Mouse (Mus musculus): ENCODE results near the gene Cenpi. TPM values are rescaled to one million over a fixed set of nuclear protein-coding genes. Genes with fewer than 3 reads are reported as not detected.

The Cenpi gene
- polyA plus RNA-seq, 1 experiment = 0.47 TPM

DNA sequence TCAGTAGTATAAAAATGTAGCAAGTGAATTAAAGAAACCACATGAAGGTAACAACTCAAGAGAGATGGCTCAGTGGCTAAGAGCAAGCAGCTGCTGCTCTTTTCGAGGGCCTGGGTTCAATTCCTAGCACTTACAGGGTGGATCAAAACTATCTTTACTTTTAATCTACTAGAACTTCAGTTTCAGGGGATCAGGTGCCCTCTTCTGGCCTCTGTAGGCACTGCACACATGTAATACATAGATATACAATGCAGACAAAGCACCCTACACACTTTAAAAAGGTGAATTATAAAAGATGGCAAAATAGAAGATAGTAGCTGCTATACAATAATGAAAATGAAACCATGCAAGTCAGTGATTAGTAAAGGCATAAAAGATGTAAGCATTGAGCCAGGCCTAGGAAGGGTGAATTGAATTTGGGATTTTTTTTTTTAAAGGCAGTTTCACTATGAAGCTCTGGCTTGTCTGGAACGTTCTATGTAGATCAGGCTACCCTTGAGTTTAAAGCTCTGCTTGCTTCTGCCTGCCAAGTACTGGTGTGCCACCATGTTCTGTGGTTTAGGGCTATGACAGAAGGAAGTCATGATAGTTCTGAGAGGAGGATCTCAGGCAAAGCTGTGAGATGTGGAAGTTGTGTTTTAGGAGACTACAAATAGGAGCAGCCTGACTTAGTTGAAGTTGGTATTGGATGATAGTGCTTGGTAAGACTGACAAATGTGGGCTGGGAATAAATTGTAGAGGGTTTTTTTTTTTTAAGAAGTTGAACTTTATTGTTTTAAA lies 11.5 kb downstream of the Cenpi start:
- no peak for DNase-seq

GRCm38 (mm10) chrX:134333280-134333679 lies 25.4 kb downstream of the Cenpi start:
- WGBS = 96% methylated on average over 2 of the region's 2 CpGs
- H3K27ac ChIP-seq (ENCODE audit: insufficient read depth, low read length) = no peak overlapping the region
- TF ChIP-seq POLR2A (IDR thresholded peaks at IDR 0.05; ENCODE audit: borderline replicate concordance, insufficient read depth, low read length) = no peak
- 0 out of 2 replicates have a peak, but pooled peaks have one; percentile 4 for TF ChIP-seq CTCF (IDR thresholded peaks at IDR 0.05; ENCODE audit: borderline replicate concordance, insufficient read depth, low read depth, low read length)

More for the DNA sequence above, 11.5 kb downstream of the Cenpi start:
- Histone ChIP-seq H3K4me3 (replicated peaks; ENCODE audit: insufficient read depth, low read depth, low read length) (no peak overlapping the region), H3K4me1 (ENCODE audit: control insufficient read depth, insufficient read depth, low read length) (no peaks in the 10 kb centered on the region), H3K27me3 (ENCODE audit: control insufficient read depth, insufficient read depth, low read length) (no peaks in the 10 kb centered on the region), H3K27ac (ENCODE audit: insufficient read depth, low read length) (no peak overlapping the region)
- WGBS = 86% methylated on average over 2 of the region's 2 CpGs
- TF ChIP-seq POLR2A (IDR thresholded peaks at IDR 0.05; ENCODE audit: borderline replicate concordance, insufficient read depth, low read length) (no peak), CTCF (IDR thresholded peaks at IDR 0.05; ENCODE audit: borderline replicate concordance, insufficient read depth, low read depth, low read length) (no peak)

GRCm38 (mm10) chrX:134342735-134343134 lies 34.9 kb downstream of the Cenpi start:
- WGBS = 79% methylated on average over 2 of the region's 2 CpGs
- Histone ChIP-seq H3K4me3 (replicated peaks; ENCODE audit: insufficient read depth, low read depth, low read length) (no peak overlapping the region), H3K27me3 (ENCODE audit: control insufficient read depth, insufficient read depth, low read length) (no peaks in the 10 kb centered on the region), H3K4me1 (ENCODE audit: control insufficient read depth, insufficient read depth, low read length) (no peaks in the 10 kb centered on the region), H3K27ac (ENCODE audit: insufficient read depth, low read length) (no peak overlapping the region)
- DNase-seq = no peak
- TF ChIP-seq POLR2A (IDR thresholded peaks at IDR 0.05; ENCODE audit: borderline replicate concordance, insufficient read depth, low read length) = no peak
- no peak for TF ChIP-seq CTCF (IDR thresholded peaks at IDR 0.05; ENCODE audit: borderline replicate concordance, insufficient read depth, low read depth, low read length)

More at GRCm38 (mm10) chrX:134333280-134333679, 25.4 kb downstream of the Cenpi start:
- Histone ChIP-seq H3K4me3 (replicated peaks; ENCODE audit: insufficient read depth, low read depth, low read length) (no peak overlapping the region), H3K4me1 (ENCODE audit: control insufficient read depth, insufficient read depth, low read length) (no peaks in the 10 kb centered on the region), H3K27me3 (ENCODE audit: control insufficient read depth, insufficient read depth, low read length) (no peaks in the 10 kb centered on the region)
- DNase-seq = no peak

- Histone ChIP-seq H3K27me3 (ENCODE audit: control insufficient read depth, insufficient read depth, low read length) (no peaks in the 10 kb centered on the region), H3K27ac (ENCODE audit: insufficient read depth, low read length) (no peak overlapping the region), H3K4me3 (replicated peaks; ENCODE audit: insufficient read depth, low read depth, low read length) (no peak overlapping the region), H3K4me1 (ENCODE audit: control insufficient read depth, insufficient read depth, low read length) (no peaks in the 10 kb centered on the region)
- 90% methylated on average over 6 of the region's 6 CpGs for WGBS
- TF ChIP-seq POLR2A (IDR thresholded peaks at IDR 0.05; ENCODE audit: borderline replicate concordance, insufficient read depth, low read length) (no peak), CTCF (IDR thresholded peaks at IDR 0.05; ENCODE audit: borderline replicate concordance, insufficient read depth, low read depth, low read length) (no peak)
- no peak for DNase-seq
Measured at GRCm38 (mm10) chrX:134350205-134350604, 42.3 kb downstream of the Cenpi start.

DNA sequence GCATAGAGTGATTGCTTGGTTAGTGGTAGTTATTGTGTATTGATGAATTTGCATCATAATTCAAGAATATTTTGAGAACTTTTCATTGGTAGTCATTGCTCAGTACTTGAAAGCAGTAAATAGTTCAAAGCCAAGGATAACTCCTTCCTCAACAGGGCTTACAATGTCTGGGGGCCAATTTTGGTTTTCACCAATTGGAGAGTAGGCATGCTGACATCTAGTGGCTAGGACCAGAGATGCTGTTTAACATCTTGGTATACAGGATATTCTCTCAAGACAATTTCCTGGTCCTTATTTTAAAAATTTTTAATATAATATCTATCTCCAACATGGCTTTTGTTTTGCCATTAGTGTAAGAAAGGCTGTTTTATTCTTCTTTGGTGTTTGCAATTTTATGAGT lies 46.0 kb downstream of the Cenpi start:
- Histone ChIP-seq H3K4me3 (replicated peaks; ENCODE audit: insufficient read depth, low read depth, low read length) (no peak overlapping the region), H3K27ac (ENCODE audit: insufficient read depth, low read length) (no peak overlapping the region), H3K27me3 (ENCODE audit: control insufficient read depth, insufficient read depth, low read length) (no peaks in the 10 kb centered on the region), H3K4me1 (ENCODE audit: control insufficient read depth, insufficient read depth, low read length) (no peaks in the 10 kb centered on the region)
- TF ChIP-seq POLR2A (IDR thresholded peaks at IDR 0.05; ENCODE audit: borderline replicate concordance, insufficient read depth, low read length) (no peak), CTCF (IDR thresholded peaks at IDR 0.05; ENCODE audit: borderline replicate concordance, insufficient read depth, low read depth, low read length) (peak; percentile 3; the same call in 1 of the 2 replicates)
- peak in 1 of 2 experiments; percentile 5 for DNase-seq

- Histone ChIP-seq H3K27ac (ENCODE audit: insufficient read depth, low read length) (no peak overlapping the region), H3K27me3 (ENCODE audit: control insufficient read depth, insufficient read depth, low read length) (no peaks in the 10 kb centered on the region), H3K4me1 (ENCODE audit: control insufficient read depth, insufficient read depth, low read length) (no peaks in the 10 kb centered on the region), H3K4me3 (replicated peaks; ENCODE audit: insufficient read depth, low read depth, low read length) (no peak overlapping the region)
- DNase-seq = no peak
- no peak for TF ChIP-seq POLR2A (IDR thresholded peaks at IDR 0.05; ENCODE audit: borderline replicate concordance, insufficient read depth, low read length)
- TF ChIP-seq CTCF (IDR thresholded peaks at IDR 0.05; ENCODE audit: borderline replicate concordance, insufficient read depth, low read depth, low read length) = no peak
- 89% methylated on average over 4 of the region's 4 CpGs for WGBS
Measured at GRCm38 (mm10) chrX:134359336-134359735, 51.5 kb downstream of the Cenpi start.

GRCm38 (mm10) chrX:134362156-134362555 lies 54.3 kb downstream of the Cenpi start:
- no peak overlapping the region for H3K27ac ChIP-seq (ENCODE audit: insufficient read depth, low read length)
- DNase-seq = no peak
- H3K4me1 ChIP-seq (ENCODE audit: control insufficient read depth, insufficient read depth, low read length) = no peaks in the 10 kb centered on the region
- H3K4me3 ChIP-seq (replicated peaks; ENCODE audit: insufficient read depth, low read depth, low read length) = no peak overlapping the region
- TF ChIP-seq POLR2A (IDR thresholded peaks at IDR 0.05; ENCODE audit: borderline replicate concordance, insufficient read depth, low read length) = no peak
- TF ChIP-seq CTCF (IDR thresholded peaks at IDR 0.05; ENCODE audit: borderline replicate concordance, insufficient read depth, low read depth, low read length) = no peak
- H3K27me3 ChIP-seq (ENCODE audit: control insufficient read depth, insufficient read depth, low read length) = no peaks in the 10 kb centered on the region; the same call in 1 of the 2 replicates
- 71% methylated on average over 4 of the region's 4 CpGs for WGBS

GRCm38 (mm10) chrX:134365421-134365820 lies 57.5 kb downstream of the Cenpi start:
- no peak overlapping the region for H3K4me3 ChIP-seq (replicated peaks; ENCODE audit: insufficient read depth, low read depth, low read length)
- DNase-seq = no peak
- no peak overlapping the region for H3K27ac ChIP-seq (ENCODE audit: insufficient read depth, low read length)
- H3K27me3 ChIP-seq (ENCODE audit: control insufficient read depth, insufficient read depth, low read length) = no peaks in the 10 kb centered on the region; the same call in 1 of the 2 replicates
- H3K4me1 ChIP-seq (ENCODE audit: control insufficient read depth, insufficient read depth, low read length) = no peaks in the 10 kb centered on the region
- TF ChIP-seq CTCF (IDR thresholded peaks at IDR 0.05; ENCODE audit: borderline replicate concordance, insufficient read depth, low read depth, low read length) = no peak
- TF ChIP-seq POLR2A (IDR thresholded peaks at IDR 0.05; ENCODE audit: borderline replicate concordance, insufficient read depth, low read length) = no peak
- WGBS = 80% methylated on average over 1 of the region's 1 CpGs
